Mouse (Mus musculus) spleen, adult 12 weeks (tissue): ENCODE measurements around the gene Rapsn.

Experiments used
- DNase-seq: peaks from one replicate; pipeline ENCODE4 v3.0.0; 2022; ENCODE audit warnings: low spot score

Gene Rapsn

DNA sequence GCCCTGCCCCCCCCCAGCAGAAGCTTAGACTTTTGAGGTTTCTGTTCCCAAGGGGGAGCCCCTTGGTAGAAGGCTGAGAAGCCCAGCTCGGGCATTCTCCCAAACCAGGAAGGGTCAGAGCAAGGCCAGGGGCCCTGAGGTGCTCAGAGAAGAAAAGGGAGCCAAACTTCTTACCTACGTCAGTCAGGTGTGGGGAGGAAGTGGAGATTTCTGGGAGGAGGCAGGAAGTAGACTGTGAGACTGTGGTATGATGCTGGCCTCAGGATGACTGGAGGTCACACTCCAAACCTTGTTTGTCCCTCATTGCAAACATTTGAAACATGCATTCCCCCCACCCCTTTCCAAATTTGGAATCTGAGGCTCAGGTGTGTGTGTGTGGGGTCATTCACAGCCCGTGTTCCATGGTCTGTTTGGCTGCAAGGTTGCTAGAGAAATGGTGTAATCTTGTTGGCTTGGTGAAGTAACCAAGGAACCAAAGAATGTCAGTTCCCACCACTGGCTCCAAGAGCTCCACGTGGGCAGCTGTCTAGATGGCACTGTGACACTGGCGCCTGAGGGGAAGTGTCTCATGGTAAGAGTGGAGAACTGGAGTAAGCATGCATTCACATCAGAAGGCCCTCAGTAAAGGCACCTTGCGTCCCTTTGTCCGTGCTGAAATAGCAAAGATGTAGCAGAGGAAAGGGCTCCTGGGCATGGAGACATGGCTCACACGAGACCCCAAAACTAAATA lies 45.5 kb downstream of the Rapsn start:
- DNase-seq, result no peak

DNA sequence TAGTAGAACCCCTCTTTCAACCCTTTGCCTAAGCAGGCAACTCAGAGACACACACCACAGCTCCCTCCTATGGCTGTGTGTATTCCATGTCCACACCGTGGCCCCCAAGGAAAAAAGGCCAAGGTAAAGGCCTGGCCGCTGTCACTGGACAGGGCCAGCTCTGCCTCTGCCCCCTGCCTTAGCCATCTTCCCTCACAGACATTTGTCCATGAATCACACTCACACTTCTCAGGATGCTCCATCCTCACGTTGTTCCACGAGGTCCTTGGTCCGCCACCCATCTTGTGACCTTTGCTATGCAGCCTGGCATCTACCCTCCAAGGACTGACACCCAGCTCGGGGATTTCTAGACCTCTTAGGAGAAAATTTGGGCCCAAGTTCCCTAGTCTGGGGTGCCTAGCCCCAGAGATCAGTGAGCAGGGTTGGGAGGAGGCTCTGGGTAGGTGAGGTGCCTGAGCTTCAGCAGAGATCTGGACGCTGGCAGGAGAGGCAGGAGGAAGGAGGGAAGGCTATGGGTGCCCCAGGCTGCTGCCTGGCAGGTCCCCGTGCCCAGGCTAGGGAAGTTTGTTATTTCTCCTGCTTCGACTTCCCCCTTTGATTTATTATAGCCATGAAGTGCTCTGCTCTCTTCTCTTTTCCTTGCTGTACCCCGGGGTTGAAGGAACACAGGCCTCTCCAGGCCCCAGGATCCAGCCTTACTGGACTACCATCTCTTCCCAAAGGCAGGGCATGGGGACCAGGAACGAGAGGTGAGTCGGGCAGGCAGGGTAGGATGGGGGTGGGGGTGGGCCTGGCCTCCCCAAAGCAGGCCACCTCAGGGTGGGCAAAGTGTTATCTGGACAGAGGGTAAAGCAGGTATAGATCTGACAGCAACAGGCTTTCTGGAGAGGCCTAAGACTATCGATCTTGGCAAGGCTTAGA lies 46.6 kb downstream of the Rapsn start, which contains the start of gene Spi1:
Spi1 (plus strand) TSS at position 616 of the 921 bp plus-strand sequence.
- no peak for DNase-seq

DNA sequence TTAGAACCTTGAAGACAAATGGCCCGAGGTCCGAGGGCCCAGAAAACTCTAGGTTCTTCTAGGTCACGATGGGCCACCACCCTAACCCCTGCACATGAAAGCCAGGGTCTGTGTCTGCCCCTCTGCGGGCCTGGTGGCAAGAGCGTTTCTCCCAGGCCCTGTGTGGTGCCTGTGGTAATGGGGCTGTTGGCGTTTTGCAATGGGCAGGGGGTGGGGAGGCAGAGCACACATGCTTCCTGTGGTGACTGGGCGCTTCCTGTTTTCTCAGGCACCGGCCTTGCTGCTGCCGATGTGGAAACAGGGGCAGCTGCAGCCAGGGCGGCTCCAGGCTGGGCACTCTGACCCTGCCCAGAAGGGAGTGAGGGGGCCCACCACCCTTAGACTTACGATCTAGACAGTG lies 47.4 kb downstream of the Rapsn start:
- DNase-seq, result peak; percentile 42

DNA sequence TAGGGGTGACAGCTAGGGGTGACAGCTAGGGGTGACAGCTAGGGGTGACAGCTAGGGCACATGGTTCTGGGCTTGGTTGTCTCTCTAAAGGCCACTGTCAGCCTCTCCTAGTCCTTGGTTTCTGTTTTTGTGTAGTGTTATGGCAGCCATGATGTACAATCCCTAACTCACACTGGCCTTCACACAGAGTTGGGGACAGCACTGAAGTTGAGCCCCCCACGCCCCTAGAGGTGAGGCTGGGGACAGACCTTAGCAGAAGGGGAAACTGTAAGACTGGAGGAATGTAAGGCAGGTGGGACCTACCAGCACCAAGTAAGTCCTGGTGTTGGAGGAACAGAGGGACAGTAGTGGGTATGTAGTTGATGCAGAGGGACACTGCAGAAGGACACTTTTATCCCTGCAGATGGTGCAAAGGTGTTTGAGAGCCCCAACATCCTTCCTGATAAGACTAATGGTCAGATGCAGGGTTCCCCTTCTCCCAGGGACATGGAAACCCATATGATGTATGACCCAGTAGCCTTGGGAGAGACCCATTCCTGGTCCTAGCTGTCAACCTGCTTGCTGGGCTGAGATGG lies 48.0 kb downstream of the Rapsn start:
- no peak for DNase-seq

DNA sequence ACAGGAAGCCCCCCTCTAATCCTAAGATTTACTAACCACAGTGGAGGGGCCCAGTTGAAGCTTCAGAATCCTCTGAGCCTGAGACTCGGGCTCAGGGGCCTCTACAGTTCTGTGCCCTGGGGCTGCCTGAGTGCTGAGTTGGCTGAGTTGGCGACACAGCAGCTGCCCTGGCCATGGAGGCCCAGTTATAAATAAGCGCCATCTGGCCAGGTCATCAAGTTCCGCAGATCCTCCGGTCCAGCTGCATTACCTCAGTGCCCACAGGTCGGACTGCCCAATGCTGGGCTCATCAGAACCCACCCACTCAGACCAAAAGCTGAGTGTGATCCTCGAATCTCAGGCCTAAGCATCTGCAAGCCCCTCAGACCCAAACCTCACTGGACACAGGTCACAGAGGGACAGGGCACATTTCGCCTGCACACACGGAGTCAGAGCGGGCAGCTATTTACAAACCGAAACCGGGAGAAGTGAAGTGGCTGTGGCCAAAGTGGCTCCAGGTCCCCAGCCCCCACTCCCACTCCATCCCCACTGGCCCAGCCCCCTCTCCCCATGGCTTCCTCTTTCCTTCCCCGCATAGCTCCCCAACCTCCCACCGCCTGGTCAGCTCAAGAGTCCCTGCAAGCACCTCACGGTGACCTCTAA lies 48.9 kb downstream of the Rapsn start:
- DNase-seq, result no peak

DNA sequence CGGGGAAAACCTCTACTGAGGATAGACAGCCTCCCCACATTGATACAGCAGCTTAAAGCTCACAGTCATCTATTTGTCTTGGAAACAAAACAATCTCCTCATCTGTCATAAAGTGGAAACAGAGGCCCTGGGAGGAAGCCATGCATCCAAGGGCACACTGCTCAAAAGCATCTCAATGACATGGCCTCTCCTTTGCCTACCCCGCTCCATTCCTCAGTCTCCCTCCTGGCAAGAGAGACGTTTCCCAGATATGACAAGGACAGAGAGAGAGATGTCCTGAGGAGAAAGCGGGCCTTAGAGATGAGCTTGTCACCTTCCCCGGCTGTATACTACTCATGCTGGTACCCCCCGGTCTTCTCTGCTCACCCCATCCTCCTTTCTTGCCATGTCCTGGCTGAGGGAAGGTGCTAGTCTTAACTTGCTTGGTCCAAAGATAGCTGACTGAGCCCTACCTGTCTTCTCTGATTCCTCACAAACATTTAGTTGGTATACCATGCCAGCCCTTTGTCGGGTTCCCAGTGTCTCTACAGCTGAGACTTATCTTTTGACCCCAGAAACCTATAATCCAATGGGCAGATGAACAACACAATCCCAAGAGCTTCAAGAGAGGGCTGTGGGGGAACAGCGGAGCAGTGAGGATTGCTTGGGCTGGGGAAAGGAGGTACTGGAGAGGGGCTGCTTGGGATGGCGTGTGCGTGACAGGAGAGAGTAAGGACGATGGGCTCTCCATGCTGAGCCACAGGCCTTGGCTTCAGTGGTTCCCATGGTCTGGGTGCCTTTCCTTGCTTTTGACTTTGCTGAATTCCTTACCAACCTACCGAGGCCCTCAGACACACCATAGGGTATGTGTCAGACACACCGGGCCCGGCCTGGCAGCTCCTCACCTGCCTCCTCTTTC lies 50.3 kb downstream of the Rapsn start:
- no peak for DNase-seq

DNA sequence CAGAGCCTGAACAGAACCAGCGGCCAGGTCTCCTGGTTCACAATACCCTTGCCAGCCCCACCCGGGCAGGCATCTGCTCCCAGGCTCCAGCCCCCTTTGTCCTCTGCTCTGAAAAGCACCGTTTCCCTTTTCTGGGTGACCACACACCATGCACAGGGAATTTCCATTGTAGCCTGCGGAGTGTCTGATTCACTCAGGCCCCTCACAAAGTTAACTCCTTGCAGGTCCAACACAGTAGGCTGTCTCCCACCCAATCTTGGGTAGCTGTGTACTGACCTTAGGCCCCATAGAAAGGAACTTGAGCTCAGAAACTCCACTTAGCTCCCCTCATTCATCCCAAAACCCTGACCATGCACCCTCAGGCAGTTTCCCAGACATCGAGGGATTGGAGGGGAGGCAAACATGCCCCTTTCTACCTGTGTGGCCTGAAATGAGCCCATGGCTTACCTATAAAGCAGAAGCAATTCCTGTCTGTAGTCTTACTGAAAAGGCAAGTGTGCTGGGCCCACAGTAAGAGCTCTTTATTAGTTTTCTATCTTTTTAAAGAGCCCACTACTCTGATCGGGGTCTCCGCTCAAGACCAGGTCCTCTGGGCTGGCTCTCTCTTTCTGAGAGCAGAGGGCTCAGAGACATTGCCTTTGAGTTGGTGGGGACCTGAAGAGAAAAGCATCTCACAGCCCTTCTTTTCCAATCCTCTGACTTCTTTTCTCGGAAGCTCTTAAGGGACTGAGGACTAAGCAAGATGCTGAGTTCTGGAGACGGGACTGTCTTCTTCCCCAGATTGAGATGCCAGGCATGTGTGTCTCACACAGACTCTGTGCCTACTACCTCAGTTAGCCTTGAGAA lies 51.2 kb downstream of the Rapsn start:
- no peak for DNase-seq

DNA sequence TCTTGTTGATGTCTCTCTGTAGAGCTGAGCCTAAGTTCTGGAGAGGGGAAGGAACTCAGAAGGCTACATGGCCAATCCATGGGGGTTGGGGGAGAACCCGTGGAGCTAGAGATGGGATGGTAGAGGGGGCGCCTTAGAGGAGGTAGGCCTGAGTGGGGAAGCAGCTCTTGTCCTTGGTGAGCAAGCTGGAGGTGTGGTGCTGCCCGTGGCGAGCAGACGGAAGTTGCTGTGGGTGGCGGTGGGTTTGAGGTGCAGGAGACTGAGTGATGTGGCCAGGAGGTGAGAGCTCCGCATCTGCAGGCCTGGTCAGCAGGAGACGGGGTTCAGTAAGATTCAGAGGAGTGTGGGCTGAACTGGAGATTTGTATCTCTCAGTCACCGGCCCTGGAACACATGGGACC lies 52.0 kb downstream of the Rapsn start:
- DNase-seq, result no peak

DNA sequence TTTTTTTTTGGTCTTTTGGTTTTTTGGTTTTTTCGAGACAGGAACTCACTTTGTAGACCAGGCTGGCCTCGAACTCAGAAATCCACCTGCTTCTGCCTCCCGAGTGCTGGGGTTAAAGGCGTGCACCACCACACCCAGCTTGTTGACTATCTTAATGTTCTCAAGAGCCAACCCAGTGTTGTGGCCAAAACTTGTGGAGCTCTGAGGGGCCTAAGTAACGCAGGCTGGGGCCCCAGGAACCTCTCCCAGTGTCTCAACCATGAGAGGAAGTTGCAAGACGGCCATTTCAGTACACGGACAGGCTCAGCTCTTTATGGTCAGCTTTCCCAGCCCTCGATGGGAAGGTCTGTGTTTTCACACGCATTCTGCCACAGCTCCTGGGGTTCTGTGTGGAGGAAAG lies 53.6 kb downstream of the Rapsn start:
- no peak for DNase-seq

DNA sequence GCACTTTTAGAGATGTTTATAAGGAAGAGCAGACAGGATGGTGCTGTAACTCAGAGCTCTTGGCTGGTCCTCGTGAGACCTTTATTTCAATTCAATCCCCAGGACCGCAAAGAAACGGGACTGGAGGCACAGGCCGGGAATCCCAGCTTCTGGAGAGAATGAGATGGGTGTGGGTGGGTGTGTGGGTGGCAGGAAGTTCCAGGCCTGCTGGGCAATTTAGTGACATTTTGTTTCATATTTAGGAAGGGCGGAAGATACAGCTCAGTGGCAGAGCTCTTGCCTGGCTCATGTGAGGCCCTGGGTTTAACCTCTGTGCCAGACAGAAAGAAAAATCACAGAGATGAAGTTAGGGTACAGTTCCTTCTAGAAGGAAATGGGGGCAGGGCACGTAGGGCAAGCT lies 54.8 kb downstream of the Rapsn start:
- no peak for DNase-seq

DNA sequence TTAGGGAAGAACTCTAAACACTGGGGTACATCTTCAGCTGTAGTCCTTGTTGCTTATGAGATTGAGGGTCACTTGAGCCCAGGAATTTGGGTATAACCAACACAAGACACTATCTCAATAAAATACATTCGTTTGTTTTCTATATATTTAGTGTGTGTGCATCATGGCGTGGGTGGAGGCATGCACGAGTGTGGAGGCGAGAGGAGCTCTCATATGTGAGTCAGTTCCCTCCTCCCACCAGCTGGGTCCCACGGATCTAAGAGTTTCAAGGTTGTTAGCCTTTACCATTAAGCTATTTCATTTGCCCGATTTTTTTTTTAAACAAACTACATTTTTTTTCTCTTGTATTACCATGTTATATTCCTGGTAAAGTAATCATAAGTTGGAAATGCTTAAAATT lies 55.4 kb downstream of the Rapsn start:
- no peak for DNase-seq
